Mouse (Mus musculus) liver, embryonic 14.5 days (tissue): ENCODE measurements around the gene Acox1.

Experiments
- CTCF ChIP-seq: IDR thresholded peaks from 2 replicates; pipeline ENCODE4 v1.5.1; 2016; ENCODE audit warnings: antibody characterized with exemption, low read depth, control low read depth
- EP300 ChIP-seq: IDR thresholded peaks from 2 replicates; pipeline ENCODE4 v1.6.1; 2016; ENCODE audit warnings: antibody characterized with exemption, low read depth

GRCm38 (mm10) chr11:116197584-116197906 lies 1.3 kb downstream of the Acox1 start:
- TF ChIP-seq EP300, result no peak
- TF ChIP-seq CTCF, result no peak
